Mouse (Mus musculus): ENCODE results near the gene Dhx33. TPM values are rescaled to one million over a fixed set of nuclear protein-coding genes. Genes with fewer than 3 reads are reported as not detected.

Gene Dhx33
- polyA plus RNA-seq, 1 experiment from 2014 or later: 17.3 TPM

GRCm38 (mm10) chr11:70944935-70945817 is 59.1 kb downstream of the Dhx33 start:
- H3K9ac ChIP-seq: no peak overlapping the region
- no peak for ATAC-seq (ENCODE audit: low FRiP score, low read depth)
- H3K27ac ChIP-seq: no peak overlapping the region
- H3K4me1 ChIP-seq: no peaks in the 10 kb centered on the region
- H3K4me2 ChIP-seq (replicated peaks): no peak overlapping the region
- H3K9me3 ChIP-seq: no peaks in the 10 kb centered on the region
- WGBS: 94% methylated on average over 4 of the region's 4 CpGs
- H3K27me3 ChIP-seq (replicated peaks): no peaks in the 10 kb centered on the region
- H3K4me3 ChIP-seq: no peak overlapping the region
- peaks cover 88% of the 10 kb centered on the region for H3K36me3 ChIP-seq

- no peaks in the 10 kb centered on the region for H3K9me3 ChIP-seq
- ATAC-seq (ENCODE audit: low FRiP score, low read depth): no peak
- 93% methylated on average over 7 of the region's 7 CpGs for WGBS
- H3K4me2 ChIP-seq (replicated peaks): no peak overlapping the region
- no peak overlapping the region for H3K9ac ChIP-seq
- H3K36me3 ChIP-seq: peaks cover 83% of the 10 kb centered on the region
- no peaks in the 10 kb centered on the region for H3K4me1 ChIP-seq
- H3K27me3 ChIP-seq (replicated peaks): no peaks in the 10 kb centered on the region
- H3K4me3 ChIP-seq: no peak overlapping the region
- H3K27ac ChIP-seq: no peak overlapping the region
Observed at GRCm38 (mm10) chr11:70943651-70944050, 60.6 kb downstream of the Dhx33 start.

DNA sequence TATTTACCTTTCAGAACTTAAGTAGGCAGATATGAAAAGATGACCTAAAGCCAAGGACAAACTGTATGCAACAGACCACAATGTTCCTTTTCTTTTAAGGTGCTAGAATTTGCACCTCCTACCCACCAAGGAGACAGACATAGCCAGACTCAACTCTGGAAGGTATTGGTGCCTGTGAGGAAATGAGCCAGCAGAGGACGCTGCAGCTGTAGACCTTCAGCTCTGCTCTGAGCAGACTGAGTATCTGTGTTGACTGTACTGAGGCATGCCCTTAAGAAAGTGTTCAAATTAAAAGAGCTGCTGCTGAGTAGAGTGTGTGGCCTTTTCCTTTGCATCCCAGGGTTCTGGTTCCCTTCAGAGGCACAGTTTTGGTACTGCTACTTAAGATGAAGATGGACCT is 61.6 kb downstream of the Dhx33 start:
- WGBS: 86% methylated on average over 1 of the region's 1 CpGs
- peaks cover 82% of the 10 kb centered on the region for H3K36me3 ChIP-seq
- H3K9ac ChIP-seq: no peak overlapping the region
- H3K4me1 ChIP-seq: no peaks in the 10 kb centered on the region
- no peak overlapping the region for H3K4me2 ChIP-seq (replicated peaks)
- H3K27me3 ChIP-seq (replicated peaks): no peaks in the 10 kb centered on the region
- H3K9me3 ChIP-seq: no peaks in the 10 kb centered on the region
- no peak overlapping the region for H3K27ac ChIP-seq
- no peak overlapping the region for H3K4me3 ChIP-seq
- ATAC-seq (ENCODE audit: low FRiP score, low read depth): no peak

DNA sequence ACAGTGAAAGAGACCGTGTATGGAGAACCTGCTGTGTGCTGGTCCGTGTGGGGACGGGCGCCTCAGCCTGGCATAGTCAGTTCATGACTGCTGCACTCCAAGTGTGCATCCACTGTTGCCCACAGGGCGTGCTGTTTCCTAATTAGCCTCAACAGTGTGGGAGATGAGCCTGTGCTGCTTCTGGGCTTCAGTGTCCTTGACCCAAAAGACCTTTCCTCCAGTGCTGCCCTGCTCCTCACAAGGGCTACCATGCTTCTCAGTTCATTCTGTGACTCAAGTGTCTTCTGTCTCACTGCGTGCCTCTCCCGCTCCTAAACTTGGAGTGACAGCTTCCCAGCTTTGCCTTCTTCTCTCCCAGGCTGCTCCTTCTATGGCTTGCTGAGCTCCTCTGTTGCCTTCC is 68.9 kb downstream of the Dhx33 start:
- no peak for ATAC-seq (ENCODE audit: low FRiP score, low read depth)
- Histone ChIP-seq H3K9me3 (no peaks in the 10 kb centered on the region), H3K4me1 (no peaks in the 10 kb centered on the region), H3K36me3 (peaks cover 59% of the 10 kb centered on the region), H3K4me3 (no peak overlapping the region), H3K4me2 (replicated peaks) (no peak overlapping the region), H3K27ac (no peak overlapping the region), H3K9ac (no peak overlapping the region), H3K27me3 (replicated peaks) (no peaks in the 10 kb centered on the region)
- WGBS: 91% methylated on average over 7 of the region's 7 CpGs

Other genes with a start within 250 kb of the Dhx33 start
- gene Zfp3, start 240.2 kb downstream of the Dhx33 start, polyA plus RNA-seq (2016; fragmentation: Nextera tagmentation; extraction: Ambion mirVana): 10.9 and 12.4 TPM in 2 replicates
- gene Scimp, start 191.9 kb downstream of the Dhx33 start, polyA plus RNA-seq (2016; fragmentation: Nextera tagmentation; extraction: Ambion mirVana): not detected in 2 replicates
- gene Rabep1, start 159.7 kb downstream of the Dhx33 start, polyA plus RNA-seq (2016; fragmentation: Nextera tagmentation; extraction: Ambion mirVana): 58.7 and 62.1 TPM in 2 replicates
- 142 and 150 TPM in 2 replicates for gene Nup88, start 34.5 kb downstream of the Dhx33 start, polyA plus RNA-seq (2016; fragmentation: Nextera tagmentation; extraction: Ambion mirVana)
- 69.7 and 73.0 TPM in 2 replicates for gene Rpain, start 34.2 kb downstream of the Dhx33 start, polyA plus RNA-seq (2016; fragmentation: Nextera tagmentation; extraction: Ambion mirVana)
- 210 and 223 TPM in 2 replicates for gene C1qbp, start 21.4 kb downstream of the Dhx33 start, polyA plus RNA-seq (2016; fragmentation: Nextera tagmentation; extraction: Ambion mirVana)
- 43.3 and 45.0 TPM in 2 replicates for gene Mis12, start 15.2 kb upstream of the Dhx33 start, polyA plus RNA-seq (2016; fragmentation: Nextera tagmentation; extraction: Ambion mirVana)
- gene Derl2, start 15.4 kb upstream of the Dhx33 start, polyA plus RNA-seq (2016; fragmentation: Nextera tagmentation; extraction: Ambion mirVana): 38.1 and 39.5 TPM in 2 replicates
- gene 6330403K07Rik, start 29.1 kb upstream of the Dhx33 start, polyA plus RNA-seq (2016; fragmentation: Nextera tagmentation; extraction: Ambion mirVana): 399 and 411 TPM in 2 replicates
- gene Nlrp1a, start 140.3 kb upstream of the Dhx33 start, polyA plus RNA-seq (2016; fragmentation: Nextera tagmentation; extraction: Ambion mirVana): 0.11 TPM in 1 of 2 replicates, not detected in the other
- gene Nlrp1b, start 226.3 kb upstream of the Dhx33 start, polyA plus RNA-seq (2016; fragmentation: Nextera tagmentation; extraction: Ambion mirVana): 0.11 TPM in 1 of 2 replicates, not detected in the other

Measured in neural tube, embryonic 12.5 days (tissue).